Mouse (Mus musculus) kidney, embryonic 16.5 days (tissue): ENCODE measurements around the gene Pole. TPM values are rescaled to one million over a fixed set of nuclear protein-coding genes. Genes with fewer than 3 reads are reported as not detected.

Experiments used
- ATAC-seq: fragments of 200-750 bp; cut with Nextera tagmentation; 2 replicates; pipeline ENCODE4 v1.8.0; 2017; ENCODE audit warnings: moderate TSS enrichment; ENCODE audit not compliant: low FRiP score, low TSS enrichment
- H3K27ac ChIP-seq: fragments of 300-500 bp; sonication (generic); 2 replicates; pipeline ENCODE4 v1.5.1; 2014; ENCODE audit warnings: low read length
- H3K27me3 ChIP-seq: fragments of 300-500 bp; sonication (generic); 2 replicates; pipeline ENCODE4 v1.6.1; 2014; ENCODE audit warnings: low read length, control low read depth, mixed read lengths; ENCODE audit not compliant: insufficient read depth
- H3K36me3 ChIP-seq: fragments of 300-500 bp; sonication (generic); 2 replicates; pipeline ENCODE4 v1.6.1; 2014; ENCODE audit warnings: low read length, control low read depth, mixed read lengths; ENCODE audit not compliant: insufficient read depth
- H3K4me1 ChIP-seq: fragments of 300-500 bp; sonication (generic); 2 replicates; pipeline ENCODE4 v1.6.1; 2014; ENCODE audit warnings: low read length, control low read depth, mixed read lengths; ENCODE audit not compliant: insufficient read depth
- H3K4me2 ChIP-seq: fragments of 300-500 bp; sonication (generic); replicated peaks from 2 replicates; pipeline ENCODE4 v1.6.1; 2014; ENCODE audit warnings: low read depth, low read length
- H3K4me3 ChIP-seq: fragments of 300-500 bp; sonication (generic); 2 replicates; pipeline ENCODE4 v1.5.1; 2014; ENCODE audit warnings: mild to moderate bottlenecking, low read length
- H3K9ac ChIP-seq: fragments of 300-500 bp; sonication (generic); replicated peaks from 2 replicates; pipeline ENCODE4 v1.6.1; 2014; ENCODE audit warnings: low read length
- H3K9me3 ChIP-seq: fragments of 300-500 bp; sonication (generic); 2 replicates; pipeline ENCODE4 v1.6.1; 2016; ENCODE audit warnings: low read length, control low read depth
- WGBS: fragments of 180-500 bp; shearing (Covaris S2); extraction: QIAGEN DNeasy Blood & Tissue Kit; methylation state at CpG from one replicate; pipeline ENCODE4 v1.1.7; 2014; 5-methylcytosine and 5-hydroxymethylcytosine counted together
- polyA plus RNA-seq: library from polyadenylated mRNA; unstranded; fragments of >200 nt; fragmentation: Nextera tagmentation; extraction: Ambion mirVana; gene quantifications from 2 replicates; pipeline ENCODE4 v1.2.1, GENCODE M21; 2015

Gene Pole
- polyA plus RNA-seq, 1 experiment from 2014 or later: 30.3 TPM

DNA sequence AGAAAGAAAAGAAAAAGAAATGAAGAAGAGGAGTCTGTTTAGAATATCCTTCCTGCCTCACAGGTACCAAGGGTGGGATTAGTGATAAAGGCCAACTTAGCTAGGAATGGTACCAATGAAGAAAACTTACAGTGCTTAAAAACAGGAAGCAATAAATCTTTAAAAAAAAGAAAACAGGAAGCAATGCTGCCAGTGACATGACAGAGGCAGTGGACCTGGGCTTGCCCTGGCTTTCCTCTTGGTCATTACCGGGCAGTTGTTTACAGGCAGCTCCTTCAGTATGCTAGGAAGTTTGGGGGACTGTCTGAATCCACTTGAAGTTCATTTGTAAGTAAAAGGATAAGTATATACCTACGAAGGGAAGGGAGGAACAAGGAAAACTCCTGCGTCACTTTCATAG, 44.4 kb downstream of the Pole start:
- Histone ChIP-seq H3K4me1 (no peaks in the 10 kb centered on the region), H3K4me3 (no peak overlapping the region), H3K27ac (no peak overlapping the region), H3K36me3 (peaks cover 64% of the 10 kb centered on the region), H3K4me2 (no peak overlapping the region), H3K27me3 (no peaks in the 10 kb centered on the region), H3K9ac (no peak overlapping the region), H3K9me3 (no peaks in the 10 kb centered on the region)
- 70% methylated on average over 3 of the region's 3 CpGs for WGBS
- ATAC-seq: no peak

GRCm38 (mm10) chr5:110338792-110339191, 52.7 kb downstream of the Pole start:
- Histone ChIP-seq H3K27me3 (peaks cover 12% of the 10 kb centered on the region), H3K9ac (no peak overlapping the region), H3K4me3 (no peak overlapping the region), H3K4me2 (no peak overlapping the region), H3K36me3 (peaks cover 41% of the 10 kb centered on the region), H3K9me3 (no peaks in the 10 kb centered on the region), H3K4me1 (peaks cover 15% of the 10 kb centered on the region; the same call in 1 of the 2 replicates), H3K27ac (no peak overlapping the region)
- 68% methylated on average over 2 of the region's 2 CpGs for WGBS
- no peak for ATAC-seq

GRCm38 (mm10) chr5:110342648-110343284, 56.7 kb downstream of the Pole start, which contains the start of gene P2rx2:
Gene P2rx2 (minus strand): TSS chr5:110343212.
- H3K4me1 ChIP-seq: peaks cover 20% of the 10 kb centered on the region; the same call in 1 of the 2 replicates
- peak within 1 kb of the TSS; percentile 54 for H3K4me3 ChIP-seq
- under 1% methylated on average over 43 of the region's 43 CpGs for WGBS
- H3K4me2 ChIP-seq: peak within 1 kb of the TSS; percentile 94
- peak within 1 kb of the TSS; percentile 61 for H3K9ac ChIP-seq
- peaks cover 12% of the 10 kb centered on the region for H3K27me3 ChIP-seq
- no peak within 1 kb of the TSS for H3K27ac ChIP-seq
- H3K9me3 ChIP-seq: no peaks in the 10 kb centered on the region
- H3K36me3 ChIP-seq: peaks cover 3% of the 10 kb centered on the region
- peak; percentile 80 for ATAC-seq

GRCm38 (mm10) chr5:110344524-110344923, 58.4 kb downstream of the Pole start, which contains the start of gene Lrcol1:
Gene Lrcol1 (plus strand): TSS chr5:110344730.
- no peak within 1 kb of the TSS for H3K27ac ChIP-seq
- no peaks in the 10 kb centered on the region for H3K36me3 ChIP-seq
- peaks cover 15% of the 10 kb centered on the region; the same call in 1 of the 2 replicates for H3K4me1 ChIP-seq
- no peak within 1 kb of the TSS for H3K4me3 ChIP-seq
- H3K4me2 ChIP-seq: no peak within 1 kb of the TSS
- H3K9me3 ChIP-seq: no peaks in the 10 kb centered on the region
- ATAC-seq: no peak
- H3K9ac ChIP-seq: no peak within 1 kb of the TSS
- H3K27me3 ChIP-seq: peaks cover 12% of the 10 kb centered on the region
- WGBS: 48% methylated on average over 4 of the region's 4 CpGs

DNA sequence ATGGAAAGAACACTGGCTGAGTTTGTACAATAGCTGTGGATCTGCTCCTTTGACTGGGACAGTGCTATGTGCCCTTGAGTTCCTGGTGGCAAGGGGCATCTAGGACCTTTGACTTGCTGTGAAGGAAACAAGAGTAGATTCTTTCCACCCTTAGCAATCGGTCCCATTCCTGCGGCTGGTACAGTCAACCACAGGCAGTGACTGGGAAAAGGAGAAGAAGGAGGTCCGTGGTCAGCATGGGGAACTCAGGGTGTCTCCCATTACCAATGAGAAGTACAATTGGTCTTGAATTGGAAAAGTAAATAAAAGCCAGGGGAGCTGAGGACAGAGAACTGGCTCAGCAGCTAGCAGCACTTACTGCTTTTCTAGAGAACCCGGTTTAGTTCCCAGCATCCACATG, 59.4 kb downstream of the Pole start:
- H3K27ac ChIP-seq: no peak overlapping the region
- no peak overlapping the region for H3K9ac ChIP-seq
- ATAC-seq: no peak
- peaks cover 15% of the 10 kb centered on the region; the same call in 1 of the 2 replicates for H3K4me1 ChIP-seq
- no peak overlapping the region for H3K4me2 ChIP-seq
- no peak overlapping the region for H3K4me3 ChIP-seq
- H3K36me3 ChIP-seq: no peaks in the 10 kb centered on the region
- H3K9me3 ChIP-seq: no peaks in the 10 kb centered on the region
- WGBS: 94% methylated on average over 4 of the region's 4 CpGs
- H3K27me3 ChIP-seq: peaks cover 12% of the 10 kb centered on the region

- 72% methylated on average over 8 of the region's 8 CpGs for WGBS
- Histone ChIP-seq H3K27ac (no peak overlapping the region), H3K4me3 (no peak overlapping the region), H3K4me1 (peaks cover 15% of the 10 kb centered on the region; the same call in 1 of the 2 replicates), H3K4me2 (no peak overlapping the region), H3K9me3 (no peaks in the 10 kb centered on the region), H3K36me3 (no peaks in the 10 kb centered on the region), H3K9ac (no peak overlapping the region), H3K27me3 (peaks cover 4% of the 10 kb centered on the region)
- ATAC-seq: no peak
These were observed 60.9 kb downstream of the Pole start for GRCm38 (mm10) chr5:110347006-110347405.

DNA sequence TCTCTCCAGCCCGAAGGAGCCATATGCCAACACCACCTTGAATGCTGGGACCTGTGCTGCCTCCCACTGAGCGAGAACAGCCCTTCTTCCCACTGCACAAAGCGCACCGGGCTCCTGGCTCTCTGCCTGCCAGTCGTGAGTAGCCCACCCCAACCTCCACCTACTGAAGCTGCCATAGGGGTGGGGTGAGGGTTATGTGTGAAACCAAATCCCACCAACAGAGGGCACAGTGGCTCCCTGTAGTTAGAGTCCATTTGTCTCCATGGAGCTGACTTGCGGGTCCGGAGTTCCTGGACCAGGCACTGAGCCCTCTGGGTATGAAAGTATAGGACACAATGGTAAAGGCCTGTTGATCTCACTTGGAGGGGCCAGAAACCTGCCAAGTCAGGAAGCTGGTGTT, 68.6 kb downstream of the Pole start:
- H3K9ac ChIP-seq: no peak overlapping the region
- 15% methylated on average over 7 of the region's 7 CpGs for WGBS
- no peaks in the 10 kb centered on the region for H3K4me1 ChIP-seq
- ATAC-seq: no peak
- no peaks in the 10 kb centered on the region for H3K36me3 ChIP-seq
- H3K9me3 ChIP-seq: no peaks in the 10 kb centered on the region
- H3K27me3 ChIP-seq: 0 out of 2 replicates have a peak, but pooled peaks cover 3% of the 10 kb centered on the region
- no peak overlapping the region for H3K4me3 ChIP-seq
- no peak overlapping the region for H3K27ac ChIP-seq
- no peak overlapping the region for H3K4me2 ChIP-seq

DNA sequence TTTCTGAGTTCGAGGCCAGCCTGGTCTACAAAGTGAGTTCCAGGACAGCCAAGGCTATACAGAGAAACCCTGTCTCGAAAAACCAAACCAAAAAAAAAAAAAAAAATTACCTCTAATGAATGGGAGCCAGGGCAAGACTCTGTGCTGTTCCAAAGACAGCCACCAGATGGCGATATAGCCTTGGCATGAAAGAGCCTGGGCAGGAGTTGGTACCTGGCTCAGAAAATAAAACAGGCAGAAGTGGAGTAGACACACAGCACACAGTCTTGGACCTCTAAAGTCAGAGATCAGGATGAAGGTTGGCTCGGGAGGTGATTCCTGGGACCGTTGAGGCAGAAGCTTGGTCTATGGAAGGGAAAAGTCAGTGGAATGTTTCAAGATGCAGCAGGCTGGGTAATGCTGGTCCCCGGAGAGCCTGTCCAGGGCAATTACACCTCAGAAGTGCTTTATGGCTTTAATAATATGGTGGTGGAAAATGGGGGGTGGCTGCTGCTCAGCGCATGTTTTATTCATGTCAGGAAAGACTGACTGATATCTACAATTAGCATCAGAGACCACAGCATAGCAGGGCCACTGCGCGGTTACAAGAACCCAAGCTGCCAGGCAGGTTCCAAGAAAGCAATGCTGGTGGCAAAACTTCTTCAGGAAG, 71.5 kb downstream of the Pole start:
- H3K4me3 ChIP-seq: no peak overlapping the region
- 0 out of 2 replicates have a peak, but pooled peaks cover 3% of the 10 kb centered on the region for H3K27me3 ChIP-seq
- WGBS: 31% methylated on average over 9 of the region's 9 CpGs
- ATAC-seq: peak; percentile 58; the same call in 1 of the 2 replicates
- H3K4me1 ChIP-seq: no peaks in the 10 kb centered on the region
- H3K9ac ChIP-seq: no peak overlapping the region
- no peaks in the 10 kb centered on the region for H3K36me3 ChIP-seq
- H3K4me2 ChIP-seq: no peak overlapping the region
- no peak overlapping the region for H3K27ac ChIP-seq
- no peaks in the 10 kb centered on the region for H3K9me3 ChIP-seq

DNA sequence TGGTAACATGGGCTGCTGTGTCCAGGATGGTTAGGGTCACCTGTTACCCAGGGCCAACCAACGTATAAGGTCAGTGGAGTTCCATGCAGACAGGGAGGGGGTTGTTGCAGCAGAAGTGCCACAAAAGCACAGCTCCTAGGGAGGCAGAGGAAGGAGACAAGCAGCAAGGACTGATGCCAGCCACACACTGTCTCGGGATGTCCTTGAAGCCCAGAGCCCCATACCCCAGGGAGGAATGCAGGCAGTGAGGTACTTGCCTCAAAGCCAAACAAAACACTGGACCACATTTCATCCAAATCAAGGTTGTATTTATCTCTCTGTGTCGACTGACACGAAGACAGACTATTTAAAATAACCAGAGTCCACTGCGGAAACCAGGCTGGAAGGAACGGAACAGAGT, 75.4 kb downstream of the Pole start:
- Histone ChIP-seq H3K27ac (no peak overlapping the region), H3K9ac (no peak overlapping the region), H3K4me2 (no peak overlapping the region), H3K4me3 (no peak overlapping the region), H3K4me1 (peaks cover 8% of the 10 kb centered on the region; the same call in 1 of the 2 replicates), H3K27me3 (no peaks in the 10 kb centered on the region), H3K9me3 (no peaks in the 10 kb centered on the region), H3K36me3 (no peaks in the 10 kb centered on the region)
- no peak for ATAC-seq
- WGBS: 77% methylated on average over 6 of the region's 6 CpGs

- H3K36me3 ChIP-seq: peaks cover 5% of the 10 kb centered on the region
- H3K4me2 ChIP-seq: peak overlapping the region; percentile 74
- WGBS: 1% methylated on average over 28 of the region's 28 CpGs
- no peaks in the 10 kb centered on the region for H3K9me3 ChIP-seq
- H3K9ac ChIP-seq: peak overlapping the region; percentile 72
- peak; percentile 69 for ATAC-seq
- H3K4me1 ChIP-seq: peaks cover 8% of the 10 kb centered on the region; the same call in 1 of the 2 replicates
- peak overlapping the region; percentile 49 for H3K4me3 ChIP-seq
- H3K27me3 ChIP-seq: no peaks in the 10 kb centered on the region
- H3K27ac ChIP-seq: no peak overlapping the region
These were observed 76.7 kb downstream of the Pole start for GRCm38 (mm10) chr5:110362813-110363178.
